Mouse (Mus musculus) myocyte (in vitro differentiated cells): ENCODE results near the gene Lpar1. TPM values are rescaled to one million over a fixed set of nuclear protein-coding genes. Genes with fewer than 3 reads are reported as not detected.
A peak's percentile ranks its signal among the peaks of the same experiment; 100 is the strongest.

Experiments
- H3K27me3 ChIP-seq: one replicate; pipeline ENCODE4 v1.6.1; 2011; ENCODE audit not compliant: control insufficient read depth, insufficient read depth, insufficient read length
- H3K36me3 ChIP-seq: one replicate; pipeline ENCODE4 v1.6.1; 2011; ENCODE audit not compliant: control insufficient read depth, insufficient read depth
- H3K4me2 ChIP-seq: one replicate; pipeline ENCODE4 v1.6.1; 2011; ENCODE audit warnings: low read depth, control low read depth
- H3K4me3 ChIP-seq: one replicate; pipeline ENCODE4 v1.5.1; 2011; ENCODE audit warnings: mild to moderate bottlenecking, control low read depth, moderate library complexity
- H3K79me2 ChIP-seq: one replicate; pipeline ENCODE4 v1.6.1; 2011; ENCODE audit not compliant: control insufficient read depth, insufficient read depth
- H3ac ChIP-seq: one replicate; pipeline ENCODE4 v1.6.1; 2011; ENCODE audit not compliant: control insufficient read depth, insufficient read length
- CEBPB ChIP-seq: IDR thresholded peaks from 2 replicates; pipeline ENCODE4 v1.6.1; 2011; ENCODE audit warnings: mild to moderate bottlenecking, moderate library complexity; ENCODE audit not compliant: poor library complexity, insufficient read depth, severe bottlenecking
- E2F4 ChIP-seq: IDR thresholded peaks from one replicate; pipeline ENCODE4 v1.6.1; 2011; ENCODE audit warnings: mild to moderate bottlenecking, control low read depth, moderate library complexity; ENCODE audit not compliant: insufficient read depth
- MAX ChIP-seq: IDR thresholded peaks from one replicate; pipeline ENCODE4 v1.6.1; 2011; ENCODE audit warnings: low read depth, mild to moderate bottlenecking, control low read depth
- MYOD1 ChIP-seq, 3 experiments: IDR thresholded peaks; one replicate each; pipeline ENCODE4 v1.6.1; 2011; ENCODE audit warnings: control low read depth in 2 of 3, low read depth in 2 of 3, mild to moderate bottlenecking in 2 of 3, moderate library complexity in 1 of 3; ENCODE audit not compliant: insufficient read length in 2 of 3, control insufficient read depth in 1 of 3
- MYOG ChIP-seq, 3 experiments: IDR thresholded peaks; one replicate each; pipeline ENCODE4 v1.6.1; 2011; ENCODE audit warnings: control low read depth in 2 of 3, low read depth in 2 of 3, mild to moderate bottlenecking in 2 of 3; ENCODE audit not compliant: insufficient read length in 2 of 3, control insufficient read depth in 1 of 3, insufficient read depth in 1 of 3
- POLR2A ChIP-seq: IDR thresholded peaks from one replicate; pipeline ENCODE4 v1.6.1; 2011; ENCODE audit warnings: low read depth, mild to moderate bottlenecking, control low read depth, moderate library complexity; ENCODE audit not compliant: insufficient read length
- POLR2AphosphoS2 ChIP-seq: IDR thresholded peaks from one replicate; pipeline ENCODE4 v1.6.1; 2011; ENCODE audit warnings: low read depth, control low read depth; ENCODE audit not compliant: insufficient read length
- REST ChIP-seq: IDR thresholded peaks from one replicate; pipeline ENCODE4 v1.6.1; 2011; ENCODE audit warnings: mild to moderate bottlenecking, control low read depth, moderate library complexity; ENCODE audit not compliant: insufficient read depth, insufficient read length
- SRF ChIP-seq: IDR thresholded peaks from one replicate; pipeline ENCODE4 v1.6.1; 2011; ENCODE audit warnings: low read depth; ENCODE audit not compliant: control insufficient read depth, insufficient read length
- TCF12 ChIP-seq: IDR thresholded peaks from one replicate; pipeline ENCODE4 v1.6.1; 2011; ENCODE audit warnings: mild to moderate bottlenecking, control low read depth; ENCODE audit not compliant: poor library complexity, insufficient read depth, severe bottlenecking
- TCF3 ChIP-seq: IDR thresholded peaks from one replicate; pipeline ENCODE4 v1.6.1; 2011; ENCODE audit warnings: low read depth, control low read depth; ENCODE audit not compliant: insufficient read length
- USF1 ChIP-seq: IDR thresholded peaks from one replicate; pipeline ENCODE4 v1.6.1; 2011; ENCODE audit warnings: low read depth, mild to moderate bottlenecking, control low read depth, moderate library complexity
- polyA plus RNA-seq: library from polyadenylated mRNA; unstranded; fragments of >200 nt; fragmentation: generic; extraction: Trizol; gene quantifications from one replicate; pipeline ENCODE4 v1.2.1, GENCODE M21; 2012; ENCODE audit warnings: missing spikeins

Gene Lpar1
- polyA plus RNA-seq, 1 experiment: 14.1 TPM

DNA sequence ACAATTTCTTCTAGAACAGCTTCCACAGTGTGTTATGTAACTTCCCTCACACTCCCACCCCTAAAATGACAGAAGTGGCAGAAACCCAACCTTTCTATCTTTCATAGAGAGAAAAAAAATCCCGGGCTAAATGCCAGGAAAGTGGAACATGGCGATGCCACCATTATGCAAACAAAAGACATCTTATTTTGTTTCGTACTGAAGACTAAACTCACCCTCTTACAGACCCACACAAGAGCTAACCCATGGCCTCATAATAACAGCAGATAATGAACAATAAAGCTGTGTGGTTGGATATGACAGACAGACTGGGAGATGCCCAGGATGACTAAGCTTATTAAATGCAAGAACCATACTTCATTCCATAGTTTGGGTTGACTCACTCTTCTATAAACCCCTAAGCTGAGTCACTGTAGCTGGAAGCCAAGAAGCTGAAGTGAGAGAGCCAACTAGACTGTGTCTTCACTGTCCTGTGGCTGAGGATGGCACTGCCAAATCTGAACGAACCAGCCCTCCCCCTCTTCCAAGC is 151.7 kb downstream of the Lpar1 start:
- Histone ChIP-seq H3K36me3 (no peaks in the 10 kb centered on the region), H3K4me2 (peak overlapping the region; percentile 53), H3K4me3 (no peak overlapping the region), H3ac (no peak overlapping the region), H3K27me3 (no peaks in the 10 kb centered on the region), H3K79me2 (no peaks in the 10 kb centered on the region)
- no peak for TF ChIP-seq MAX
- TF ChIP-seq REST: no peak
- TF ChIP-seq USF1: no peak
- 0 out of 2 replicates have a peak, but pooled peaks have one; percentile 44 for TF ChIP-seq CEBPB
- TF ChIP-seq E2F4: no peak
- no peak for TF ChIP-seq TCF3
- no peak for TF ChIP-seq TCF12
- no peak for TF ChIP-seq MYOD1 (IDR thresholded peaks at IDR 0.05; ENCODE audit: control insufficient read depth in 1 of 3, insufficient read length in 2 of 3, low read depth in 2 of 3)

DNA sequence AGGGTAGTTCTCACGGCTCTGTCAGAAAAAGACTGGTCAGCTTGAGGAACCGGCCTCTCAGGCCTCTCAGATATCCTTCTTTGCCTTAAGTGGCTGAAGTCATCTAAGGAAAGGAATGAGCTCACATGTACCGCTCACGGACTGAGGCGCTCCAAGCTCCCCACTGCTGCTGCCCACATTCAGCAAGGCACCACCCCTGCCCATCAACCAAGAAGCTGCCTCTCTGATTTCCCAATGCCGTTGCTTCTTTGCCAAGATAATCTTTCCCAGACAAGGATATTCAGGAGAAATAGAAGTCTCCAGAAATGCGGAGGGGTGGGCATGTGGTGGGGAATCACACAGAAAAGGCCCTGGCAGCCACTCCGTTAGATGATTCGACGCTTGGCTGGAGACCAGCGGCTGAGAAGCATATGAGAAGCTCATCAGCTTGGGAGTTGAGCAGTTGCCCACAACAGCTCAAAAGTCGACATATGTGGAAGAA is 152.8 kb downstream of the Lpar1 start:
- Histone ChIP-seq H3K36me3 (no peaks in the 10 kb centered on the region), H3K4me3 (no peak overlapping the region), H3K27me3 (no peaks in the 10 kb centered on the region), H3K4me2 (peak overlapping the region; percentile 53), H3K79me2 (no peaks in the 10 kb centered on the region), H3ac (no peak overlapping the region)
- no peak for TF ChIP-seq REST
- no peak for TF ChIP-seq CEBPB
- no peak for TF ChIP-seq MYOG (IDR thresholded peaks at IDR 0.05; ENCODE audit: control insufficient read depth in 1 of 3, insufficient read depth in 1 of 3, insufficient read length in 2 of 3, low read depth in 2 of 3)
- TF ChIP-seq TCF12: no peak
- TF ChIP-seq TCF3: no peak
- no peak for TF ChIP-seq POLR2A
- no peak for TF ChIP-seq SRF
- TF ChIP-seq E2F4: no peak
- no peak for TF ChIP-seq USF1
- no peak for TF ChIP-seq POLR2AphosphoS2
- no peak for TF ChIP-seq MYOD1 (IDR thresholded peaks at IDR 0.05; ENCODE audit: control insufficient read depth in 1 of 3, insufficient read length in 2 of 3, low read depth in 2 of 3)
- no peak for TF ChIP-seq MAX

Other genes starting within 250 kb of the Lpar1 start
- gene Olfr267, start 233.8 kb upstream of the Lpar1 start, polyA plus RNA-seq: not detected